Mouse (Mus musculus) spleen, adult 2 months (tissue): ENCODE data around the gene Pld5.

Source experiments
- CTCF ChIP-seq: fragments of 200-500 bp; IDR thresholded peaks from 2 replicates; pipeline ENCODE4 v1.5.1; 2011; ENCODE audit warnings: mild to moderate bottlenecking, inconsistent platforms; ENCODE audit not compliant: insufficient read depth, insufficient read length, insufficient replicate concordance; ENCODE audit errors: extremely low read depth
- POLR2A ChIP-seq: fragments of 200-500 bp; IDR thresholded peaks from 2 replicates; pipeline ENCODE4 v1.6.1; 2011; ENCODE audit warnings: low read depth, low read length, inconsistent platforms

GRCm38 (mm10) chr1:176075810-176076209, 199.3 kb downstream of the Pld5 start:
- TF ChIP-seq POLR2A (no peak), CTCF (no peak)
